Mouse (Mus musculus) layer of hippocampus, adult 2 months (tissue): ENCODE measurements around the gene Scaf1. TPM values are rescaled to one million over a fixed set of nuclear protein-coding genes. Genes with fewer than 3 reads are reported as not detected.

Experiments used
- DNase-seq, 2 experiments: peaks; one replicate each; pipeline ENCODE4 v3.0.0; 2022; ENCODE audit warnings: low spot score in 2 of 2
- H3K27ac ChIP-seq: fragments of 200-600 bp; 2 replicates; pipeline ENCODE4 v1.8.1; 2022
- H3K4me3 ChIP-seq: fragments of 200-600 bp; 2 replicates; pipeline ENCODE4 v1.8.1; 2022; ENCODE audit warnings: mild to moderate bottlenecking
- CTCF ChIP-seq: fragments of 200-600 bp; conservative IDR thresholded peaks from 2 replicates; pipeline ENCODE4 v1.8.1; 2022; ENCODE audit warnings: antibody characterized with exemption, mild to moderate bottlenecking, moderate library complexity
- total RNA-seq, 2 experiments: library from RNA; stranded (reverse); gene quantifications; 2 replicates each; pipeline ENCODE4 v1.2.3; 2021

Gene Scaf1
- total RNA-seq, 2 experiments from 2014 or later = 166 to 168 TPM

- H3K4me3 ChIP-seq = peak within 1 kb of the TSS; percentile 90
- peak; percentile 74 to 93 for DNase-seq
- peak within 1 kb of the TSS; percentile 90 for H3K27ac ChIP-seq
- TF ChIP-seq CTCF = peak; percentile 32; the same call in 1 of the 2 replicates
Measured at GRCm38 (mm10) chr7:45017242-45018061, 1.3 kb upstream of the Scaf1 start, which contains the start of gene Rras. Rras (plus strand) TSS chr7:45017961.

GRCm38 (mm10) chr7:45016761-45017160 lies 598 bp upstream of the Scaf1 start:
- no peak for DNase-seq
- H3K27ac ChIP-seq = peak overlapping the region; percentile 90
- peak overlapping the region; percentile 90 for H3K4me3 ChIP-seq
- no peak for TF ChIP-seq CTCF

- no peak for DNase-seq
- TF ChIP-seq CTCF = no peak
- H3K4me3 ChIP-seq = peak overlapping the region; percentile 90
- peak overlapping the region; percentile 93 for H3K27ac ChIP-seq
Measured at GRCm38 (mm10) chr7:45015344-45015956, 713 bp downstream of the Scaf1 start.

GRCm38 (mm10) chr7:45014096-45014451 lies 2.1 kb downstream of the Scaf1 start:
- Histone ChIP-seq H3K27ac (no peak overlapping the region), H3K4me3 (no peak overlapping the region)
- no peak for TF ChIP-seq CTCF
- DNase-seq = no peak

GRCm38 (mm10) chr7:45013366-45014095 lies 2.6 kb downstream of the Scaf1 start:
- TF ChIP-seq CTCF = no peak

GRCm38 (mm10) chr7:45012824-45013223 lies 3.3 kb downstream of the Scaf1 start:
- DNase-seq = no peak
- no peak for TF ChIP-seq CTCF
- Histone ChIP-seq H3K4me3 (no peak overlapping the region), H3K27ac (no peak overlapping the region)

More at GRCm38 (mm10) chr7:45013366-45014095, 2.6 kb downstream of the Scaf1 start:
- no peak overlapping the region for H3K4me3 ChIP-seq
- no peak for DNase-seq
- H3K27ac ChIP-seq = no peak overlapping the region

GRCm38 (mm10) chr7:45012011-45012410 lies 4.2 kb downstream of the Scaf1 start:
- no peak overlapping the region for H3K4me3 ChIP-seq
- no peak for TF ChIP-seq CTCF
- no peak overlapping the region for H3K27ac ChIP-seq
- DNase-seq = no peak

- H3K27ac ChIP-seq = no peak overlapping the region
- no peak for TF ChIP-seq CTCF
- no peak overlapping the region for H3K4me3 ChIP-seq
- no peak for DNase-seq
Measured at GRCm38 (mm10) chr7:45008411-45008810, 7.8 kb downstream of the Scaf1 start.

GRCm38 (mm10) chr7:45007846-45008245 lies 8.3 kb downstream of the Scaf1 start:
- no peak overlapping the region for H3K4me3 ChIP-seq
- TF ChIP-seq CTCF = no peak

GRCm38 (mm10) chr7:45007141-45007540 lies 9.0 kb downstream of the Scaf1 start:
- TF ChIP-seq CTCF = no peak
- DNase-seq = no peak
- no peak overlapping the region for H3K4me3 ChIP-seq
- no peak overlapping the region for H3K27ac ChIP-seq

More at GRCm38 (mm10) chr7:45007846-45008245, 8.3 kb downstream of the Scaf1 start:
- DNase-seq = no peak
- H3K27ac ChIP-seq = no peak overlapping the region

- Histone ChIP-seq H3K4me3 (no peak overlapping the region), H3K27ac (no peak overlapping the region)
- TF ChIP-seq CTCF = no peak
- no peak for DNase-seq
Measured at GRCm38 (mm10) chr7:45006503-45006902, 9.7 kb downstream of the Scaf1 start.

- no peak for TF ChIP-seq CTCF
- no peak for DNase-seq
- no peak overlapping the region for H3K27ac ChIP-seq
- H3K4me3 ChIP-seq = no peak overlapping the region
Measured at GRCm38 (mm10) chr7:45005321-45005992, 10.7 kb downstream of the Scaf1 start.
